Mouse (Mus musculus) midbrain, embryonic 13.5 days (tissue): ENCODE measurements around the gene Reg3g. TPM values are rescaled to one million over a fixed set of nuclear protein-coding genes. Genes with fewer than 3 reads are reported as not detected.
"Not testable (repeated sequence)": the region's sequence is repeated elsewhere in the genome, so short reads cannot be mapped to it uniquely, and the experiment has no call there.

Experiments used
- ATAC-seq: fragments of 200-750 bp; cut with Nextera tagmentation; 2 replicates; pipeline ENCODE4 v1.8.0; 2017; ENCODE audit warnings: mild to moderate bottlenecking, moderate TSS enrichment, moderate library complexity
- H3K27ac ChIP-seq: fragments of 300-500 bp; sonication (generic); 2 replicates; pipeline ENCODE4 v1.5.1; 2015; ENCODE audit warnings: inconsistent platforms, mild to moderate bottlenecking, moderate library complexity
- H3K27me3 ChIP-seq: fragments of 300-500 bp; sonication (generic); 2 replicates; pipeline ENCODE4 v1.6.1; 2015; ENCODE audit warnings: mild to moderate bottlenecking, inconsistent platforms
- H3K36me3 ChIP-seq: fragments of 300-500 bp; sonication (generic); 2 replicates; pipeline ENCODE4 v1.6.1; 2015; ENCODE audit warnings: mild to moderate bottlenecking, inconsistent platforms
- H3K4me1 ChIP-seq: fragments of 300-500 bp; sonication (generic); replicated peaks from 2 replicates; pipeline ENCODE4 v1.6.1; 2015; ENCODE audit warnings: inconsistent platforms
- H3K4me2 ChIP-seq: fragments of 300-500 bp; sonication (generic); replicated peaks from 2 replicates; pipeline ENCODE4 v1.6.1; 2015; ENCODE audit warnings: moderate library complexity, mild to moderate bottlenecking, inconsistent platforms
- H3K4me3 ChIP-seq: fragments of 300-500 bp; sonication (generic); replicated peaks from 2 replicates; pipeline ENCODE4 v1.5.1; 2015; ENCODE audit warnings: mild to moderate bottlenecking, inconsistent platforms
- H3K9ac ChIP-seq: fragments of 300-500 bp; sonication (generic); replicated peaks from 2 replicates; pipeline ENCODE4 v1.6.1; 2015; ENCODE audit warnings: mild to moderate bottlenecking, inconsistent platforms
- H3K9me3 ChIP-seq: fragments of 300-500 bp; sonication (generic); 2 replicates; pipeline ENCODE4 v1.6.1; 2016; ENCODE audit warnings: mild to moderate bottlenecking, inconsistent platforms
- WGBS: fragments of 180-500 bp; shearing (Covaris S2); methylation state at CpG from one replicate; pipeline ENCODE4 v1.1.7; 2015; 5-methylcytosine and 5-hydroxymethylcytosine counted together
- polyA plus RNA-seq: library from polyadenylated mRNA; unstranded; fragments of >200 nt; fragmentation: Nextera tagmentation; extraction: Ambion mirVana; gene quantifications from 2 replicates; pipeline ENCODE4 v1.2.1, GENCODE M21; 2015

Reg3g gene
- polyA plus RNA-seq, 1 experiment from 2014 or later = not detected

- Histone ChIP-seq H3K4me1 (no peaks in the 10 kb centered on the region), H3K27ac (no peak overlapping the region), H3K4me2 (no peak overlapping the region), H3K27me3 (no peaks in the 10 kb centered on the region), H3K36me3 (no peaks in the 10 kb centered on the region), H3K4me3 (no peak overlapping the region), H3K9me3 (no peaks in the 10 kb centered on the region), H3K9ac (no peak overlapping the region)
- ATAC-seq = no peak
- 61% methylated on average over 1 of the region's 1 CpGs for WGBS
Observed at GRCm38 (mm10) chr6:78447202-78447601, 21.5 kb downstream of the Reg3g start.

DNA sequence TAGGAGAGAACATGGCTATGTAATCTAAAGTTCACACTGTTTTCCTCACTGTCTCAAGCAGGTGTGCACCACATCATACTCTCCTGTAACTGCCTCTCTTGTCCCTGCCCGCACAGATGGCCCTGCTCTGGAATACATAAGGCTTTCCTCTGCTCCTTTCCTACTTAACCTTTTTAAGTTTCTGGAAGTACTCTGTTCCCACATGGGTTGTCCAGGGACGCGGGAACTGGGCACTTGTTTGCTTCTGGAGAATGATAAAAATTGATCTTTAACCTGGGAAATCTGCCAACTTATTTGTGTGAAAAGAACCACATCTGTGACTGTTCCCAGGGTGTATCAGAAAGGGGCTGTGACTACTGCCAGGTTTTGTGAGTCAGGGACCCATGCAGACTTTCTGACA is 43.2 kb downstream of the Reg3g start:
- no peak overlapping the region for H3K9ac ChIP-seq
- 89% methylated on average over 3 of the region's 3 CpGs for WGBS

GRCm38 (mm10) chr6:78422411-78422810 is 46.3 kb downstream of the Reg3g start, which contains the start of gene Reg1:
TSS of gene Reg1 (plus strand) at chr6:78422711.
- H3K4me3 ChIP-seq, H3K4me1 ChIP-seq, H3K36me3 ChIP-seq, H3K4me2 ChIP-seq, H3K27ac ChIP-seq, H3K9ac ChIP-seq, H3K9me3 ChIP-seq, H3K27me3 ChIP-seq, ATAC-seq: not testable (repeated sequence)

More for the DNA sequence above, 43.2 kb downstream of the Reg3g start:
- H3K4me3 ChIP-seq = no peak overlapping the region
- H3K9me3 ChIP-seq = no peaks in the 10 kb centered on the region
- no peak overlapping the region for H3K27ac ChIP-seq
- no peaks in the 10 kb centered on the region for H3K36me3 ChIP-seq
- no peaks in the 10 kb centered on the region for H3K4me1 ChIP-seq
- H3K4me2 ChIP-seq = no peak overlapping the region
- ATAC-seq = no peak
- H3K27me3 ChIP-seq = no peaks in the 10 kb centered on the region

Other genes with a start within 250 kb of the Reg3g start
- gene Reg3b, start 98.2 kb downstream of the Reg3g start, polyA plus RNA-seq = not detected in 2 replicates
- not detected in 2 replicates for gene Reg3d, start 90.0 kb downstream of the Reg3g start, polyA plus RNA-seq
- gene Reg3a, start 88.2 kb downstream of the Reg3g start, polyA plus RNA-seq = not detected in 2 replicates
- not detected in 2 replicates for gene Reg2, start 73.2 kb downstream of the Reg3g start, polyA plus RNA-seq
- not detected in 2 replicates for gene Reg1, start 46.2 kb downstream of the Reg3g start, polyA plus RNA-seq